Mouse (Mus musculus) midbrain, embryonic 14.5 days (tissue): ENCODE results near the gene Myo16. TPM values are rescaled to one million over a fixed set of nuclear protein-coding genes. Genes with fewer than 3 reads are reported as not detected.
A peak's percentile ranks its signal among the peaks of the same experiment; 100 is the strongest.

ENCODE experiments used
- ATAC-seq: fragments of 200-750 bp; cut with Nextera tagmentation; 2 replicates; pipeline ENCODE4 v1.8.0; 2017; ENCODE audit warnings: moderate number of reproducible peaks, moderate library complexity; ENCODE audit not compliant: low FRiP score, low TSS enrichment
- DNase-seq: peaks from one replicate; pipeline ENCODE4 v3.0.0-alpha.2; 2015
- H3K27ac ChIP-seq: fragments of 300-500 bp; sonication (generic); replicated peaks from 2 replicates; pipeline ENCODE4 v1.5.1; 2014; ENCODE audit warnings: mild to moderate bottlenecking, low read depth, low read length, moderate library complexity
- H3K27me3 ChIP-seq: fragments of 300-500 bp; sonication (generic); 2 replicates; pipeline ENCODE4 v1.6.1; 2014; ENCODE audit warnings: low read length, control low read depth, mixed read lengths; ENCODE audit not compliant: control insufficient read depth, insufficient read depth
- H3K36me3 ChIP-seq: fragments of 300-500 bp; sonication (generic); 2 replicates; pipeline ENCODE4 v1.6.1; 2014; ENCODE audit warnings: low read length, control low read depth; ENCODE audit not compliant: control insufficient read depth, insufficient read depth
- H3K4me1 ChIP-seq: fragments of 300-500 bp; sonication (generic); 2 replicates; pipeline ENCODE4 v1.6.1; 2014; ENCODE audit warnings: mild to moderate bottlenecking, antibody characterized with exemption, low read length, control low read depth; ENCODE audit not compliant: control insufficient read depth, insufficient read depth
- H3K4me2 ChIP-seq: fragments of 300-500 bp; sonication (generic); 2 replicates; pipeline ENCODE4 v1.6.1; 2014; ENCODE audit warnings: mild to moderate bottlenecking, low read length, moderate library complexity
- H3K4me3 ChIP-seq: fragments of 300-500 bp; sonication (generic); replicated peaks from 2 replicates; pipeline ENCODE4 v1.5.1; 2014; ENCODE audit warnings: low read depth, low read length
- H3K9ac ChIP-seq: fragments of 300-500 bp; sonication (generic); replicated peaks from 2 replicates; pipeline ENCODE4 v1.6.1; 2014; ENCODE audit warnings: mild to moderate bottlenecking, low read length, moderate library complexity
- H3K9me3 ChIP-seq: fragments of 300-500 bp; sonication (generic); 2 replicates; pipeline ENCODE4 v1.6.1; 2016; ENCODE audit warnings: low read length, control low read depth, mixed read lengths; ENCODE audit not compliant: control insufficient read depth
- WGBS: fragments of 180-500 bp; shearing (Covaris S2); extraction: QIAGEN DNeasy Blood & Tissue Kit; methylation state at CpG from one replicate; pipeline ENCODE4 v1.1.7; 2014; 5-methylcytosine and 5-hydroxymethylcytosine counted together
- polyA plus RNA-seq: library from polyadenylated mRNA; unstranded; fragments of >200 nt; fragmentation: Nextera tagmentation; extraction: Ambion mirVana; gene quantifications from 2 replicates; pipeline ENCODE4 v1.2.1, GENCODE M21; 2014

The Myo16 gene
- polyA plus RNA-seq, 1 experiment from 2014 or later = 6.1 TPM

DNA sequence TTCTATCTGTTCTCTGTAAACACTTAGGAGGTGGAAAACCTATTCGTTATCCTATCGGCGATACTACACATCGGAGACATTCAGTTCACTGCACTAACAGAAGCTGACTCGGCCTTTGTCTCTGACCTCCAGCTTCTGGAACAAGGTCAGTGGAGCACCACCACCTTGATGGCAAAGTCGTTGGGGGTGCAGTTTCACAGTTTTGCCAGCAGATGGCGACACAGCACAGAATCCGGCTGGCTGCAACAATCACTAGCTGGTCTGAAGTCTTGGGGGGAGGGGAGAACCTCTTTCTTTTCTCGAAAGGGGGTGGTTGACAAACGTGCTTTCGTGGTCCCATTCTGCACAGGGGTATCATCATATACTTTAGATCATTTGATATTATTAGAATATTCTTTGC lies 285.1 kb downstream of the Myo16 start:
- H3K4me2 ChIP-seq = no peak overlapping the region
- 0 out of 2 replicates have a peak, but pooled peaks cover 9% of the 10 kb centered on the region for H3K4me1 ChIP-seq
- H3K36me3 ChIP-seq = no peaks in the 10 kb centered on the region
- H3K9ac ChIP-seq = no peak overlapping the region
- no peaks in the 10 kb centered on the region for H3K9me3 ChIP-seq
- ATAC-seq = peak; percentile 37; the same call in 1 of the 2 replicates
- no peak overlapping the region for H3K27ac ChIP-seq
- no peaks in the 10 kb centered on the region for H3K27me3 ChIP-seq
- 15% methylated on average over 11 of the region's 11 CpGs for WGBS
- DNase-seq = peak; percentile 90
- no peak overlapping the region for H3K4me3 ChIP-seq

DNA sequence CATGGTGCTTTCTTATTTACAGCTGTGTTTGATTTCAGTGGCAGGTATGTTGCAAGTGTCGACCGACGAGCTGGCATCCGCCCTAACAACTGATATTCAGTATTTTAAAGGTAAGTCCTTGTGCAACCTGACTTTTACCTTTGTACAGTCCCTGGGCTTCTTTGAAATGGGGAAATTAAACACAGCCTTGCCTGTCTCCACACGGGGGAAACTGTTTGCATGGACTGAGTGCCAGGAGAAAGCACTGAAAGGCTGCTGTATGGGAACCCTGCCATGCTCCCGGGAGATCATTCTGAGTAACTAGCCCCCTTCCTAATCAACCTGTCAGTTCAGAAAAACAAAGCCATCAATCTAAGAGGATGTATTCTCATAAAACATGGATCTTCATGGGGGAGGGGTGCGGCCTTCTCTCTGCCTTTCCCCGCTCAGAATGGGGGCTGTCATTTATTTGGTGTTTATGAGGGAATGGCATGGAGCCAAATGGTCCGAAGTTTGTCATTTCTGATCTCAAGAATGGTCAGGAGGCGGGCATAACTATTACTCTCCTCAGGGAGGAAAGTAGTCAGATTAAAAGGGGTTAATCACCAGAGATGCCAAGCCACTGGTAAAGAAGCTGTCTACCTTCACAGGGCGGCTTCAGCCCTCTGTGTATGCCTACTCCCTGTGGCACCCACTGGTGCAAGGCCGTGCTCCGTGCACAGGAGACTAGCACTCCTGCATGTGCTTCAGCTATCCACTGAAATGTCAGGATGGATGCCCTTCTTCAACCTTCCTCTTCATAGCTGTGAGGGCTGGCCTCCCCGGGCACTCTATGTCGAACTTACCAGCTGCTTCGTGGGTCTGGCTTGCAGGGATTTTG lies 286.1 kb downstream of the Myo16 start:
- Histone ChIP-seq H3K27me3 (no peaks in the 10 kb centered on the region), H3K4me2 (no peak overlapping the region), H3K27ac (no peak overlapping the region), H3K9me3 (no peaks in the 10 kb centered on the region), H3K9ac (no peak overlapping the region), H3K4me1 (0 out of 2 replicates have a peak, but pooled peaks cover 9% of the 10 kb centered on the region), H3K36me3 (no peaks in the 10 kb centered on the region), H3K4me3 (no peak overlapping the region)
- 68% methylated on average over 16 of the region's 16 CpGs for WGBS
- ATAC-seq = no peak
- DNase-seq = peak; percentile 37

DNA sequence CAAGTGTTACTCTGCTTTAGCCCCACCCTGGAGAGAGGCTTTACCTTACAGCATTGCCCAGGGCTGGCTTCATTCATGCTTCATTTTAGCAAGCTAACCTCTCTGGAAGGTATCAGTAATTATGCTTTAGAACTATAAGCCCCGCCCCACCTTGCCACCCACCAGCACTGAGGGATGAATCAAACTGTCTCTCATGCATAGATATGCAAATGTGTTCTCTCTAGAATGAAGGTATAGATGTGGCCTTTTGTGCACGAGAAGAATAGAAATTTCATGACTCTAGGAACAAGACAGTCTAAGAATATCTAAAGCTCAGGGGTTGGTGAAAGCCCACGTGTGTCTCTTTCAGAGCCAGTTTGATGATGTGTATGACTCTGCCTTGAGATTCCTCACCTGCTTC lies 288.9 kb downstream of the Myo16 start:
- H3K9ac ChIP-seq = no peak overlapping the region
- 0 out of 2 replicates have a peak, but pooled peaks cover 9% of the 10 kb centered on the region for H3K4me1 ChIP-seq
- no peak for DNase-seq
- WGBS = 28% methylated on average over 3 of the region's 3 CpGs
- H3K9me3 ChIP-seq = no peaks in the 10 kb centered on the region
- H3K4me2 ChIP-seq = no peak overlapping the region
- H3K4me3 ChIP-seq = no peak overlapping the region
- H3K36me3 ChIP-seq = no peaks in the 10 kb centered on the region
- no peak for ATAC-seq
- no peak overlapping the region for H3K27ac ChIP-seq
- no peaks in the 10 kb centered on the region for H3K27me3 ChIP-seq

DNA sequence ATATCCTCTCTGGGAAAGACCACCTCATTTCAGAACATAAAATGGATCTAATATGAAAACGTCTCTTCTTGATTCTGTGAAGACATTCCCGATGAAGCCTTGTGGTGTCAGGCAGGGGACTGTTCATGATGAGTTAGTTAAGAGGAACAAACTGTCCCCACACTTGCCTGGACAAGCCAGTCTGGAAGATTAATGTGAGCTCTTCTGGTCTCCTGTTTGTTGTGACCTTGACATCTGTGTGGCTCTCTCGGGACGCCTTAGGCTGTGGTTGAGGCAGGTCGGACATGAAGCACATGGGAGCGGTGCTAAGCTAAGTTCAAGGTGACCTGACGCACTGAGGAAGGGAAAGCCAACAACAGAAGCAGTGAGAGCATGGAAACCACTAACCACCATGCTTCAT lies 291.3 kb downstream of the Myo16 start:
- Histone ChIP-seq H3K4me1 (0 out of 2 replicates have a peak, but pooled peaks cover 4% of the 10 kb centered on the region), H3K36me3 (no peaks in the 10 kb centered on the region), H3K27ac (no peak overlapping the region), H3K9me3 (no peaks in the 10 kb centered on the region), H3K27me3 (no peaks in the 10 kb centered on the region), H3K9ac (no peak overlapping the region), H3K4me3 (no peak overlapping the region), H3K4me2 (no peak overlapping the region)
- no peak for DNase-seq
- WGBS = 91% methylated on average over 7 of the region's 7 CpGs
- ATAC-seq = no peak

DNA sequence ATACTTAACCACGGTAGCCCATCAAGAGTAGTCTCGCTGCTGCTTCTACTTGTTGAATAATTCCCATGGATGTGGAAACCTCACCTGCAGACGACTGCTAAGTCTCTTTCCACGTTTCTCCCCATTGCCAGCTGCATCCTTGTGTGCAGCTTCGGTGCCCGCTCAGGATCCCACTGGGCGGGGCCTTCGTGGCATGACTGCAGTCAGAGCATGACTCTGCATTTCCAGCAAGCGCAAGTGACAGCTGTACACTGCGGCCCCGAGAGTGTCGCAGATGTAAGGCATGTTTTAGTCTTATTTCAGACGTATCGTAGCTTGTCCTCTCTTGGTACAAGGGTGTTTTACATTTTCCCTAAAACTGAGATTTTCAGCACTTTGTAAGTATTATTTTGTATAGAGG lies 294.8 kb downstream of the Myo16 start:
- Histone ChIP-seq H3K4me3 (no peak overlapping the region), H3K36me3 (no peaks in the 10 kb centered on the region), H3K9ac (no peak overlapping the region), H3K27me3 (no peaks in the 10 kb centered on the region), H3K4me2 (no peak overlapping the region), H3K27ac (no peak overlapping the region), H3K9me3 (no peaks in the 10 kb centered on the region), H3K4me1 (no peaks in the 10 kb centered on the region)
- ATAC-seq = no peak
- 81% methylated on average over 14 of the region's 14 CpGs for WGBS
- no peak for DNase-seq

DNA sequence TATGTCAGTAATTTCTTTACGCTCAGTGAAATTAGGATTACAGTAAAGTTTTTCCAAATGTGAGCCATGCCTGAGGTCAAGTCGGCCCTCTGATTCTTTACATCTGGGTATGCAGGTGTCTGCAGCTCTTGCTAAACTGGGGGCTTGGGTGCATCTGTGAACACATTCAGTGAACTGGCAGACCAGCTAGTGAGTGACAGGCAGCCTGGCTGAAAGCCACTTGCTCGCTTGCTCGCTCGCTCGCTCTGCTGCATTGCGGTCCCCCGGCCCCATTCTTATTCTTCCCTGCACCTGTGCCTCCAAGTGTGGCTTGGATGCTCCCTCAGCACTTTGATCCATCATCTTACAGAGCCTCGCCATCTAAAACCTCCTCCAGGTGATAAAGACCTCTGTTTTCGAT lies 299.3 kb downstream of the Myo16 start:
- no peaks in the 10 kb centered on the region for H3K36me3 ChIP-seq
- no peaks in the 10 kb centered on the region for H3K4me1 ChIP-seq
- DNase-seq (peak; percentile 63), ATAC-seq (no peak)
- H3K9ac ChIP-seq = no peak overlapping the region
- H3K4me2 ChIP-seq = no peak overlapping the region
- H3K4me3 ChIP-seq = no peak overlapping the region
- 46% methylated on average over 10 of the region's 10 CpGs for WGBS
- no peaks in the 10 kb centered on the region for H3K9me3 ChIP-seq
- H3K27ac ChIP-seq = no peak overlapping the region
- no peaks in the 10 kb centered on the region for H3K27me3 ChIP-seq

DNA sequence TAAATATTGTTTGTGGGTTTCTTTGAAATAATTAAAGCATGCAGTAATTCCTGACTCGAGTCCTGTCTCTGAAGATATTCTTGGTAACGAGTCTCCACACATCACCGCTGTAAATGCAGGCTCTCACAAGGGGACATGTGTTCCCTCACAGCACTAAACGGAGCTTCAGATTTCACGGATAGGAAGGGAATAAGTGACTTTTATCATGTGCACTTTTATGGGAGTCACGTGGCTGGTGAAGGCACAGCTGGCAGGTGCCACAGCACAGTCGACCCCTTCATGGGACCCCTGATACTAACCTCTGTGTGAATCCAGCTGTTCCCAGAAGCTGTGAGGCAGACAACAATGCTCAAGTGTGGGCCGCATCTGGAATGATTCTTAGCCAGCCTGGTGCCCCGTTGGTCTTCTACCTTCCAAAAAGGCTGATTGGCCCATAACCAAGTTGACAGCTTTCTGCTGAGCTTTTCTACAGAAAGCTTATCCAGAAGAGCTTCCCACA lies 304.5 kb downstream of the Myo16 start:
- no peak overlapping the region for H3K9ac ChIP-seq
- no peak for ATAC-seq
- H3K27ac ChIP-seq = no peak overlapping the region
- no peak overlapping the region for H3K4me3 ChIP-seq
- no peaks in the 10 kb centered on the region for H3K27me3 ChIP-seq
- 81% methylated on average over 9 of the region's 9 CpGs for WGBS
- no peaks in the 10 kb centered on the region for H3K4me1 ChIP-seq
- DNase-seq = no peak
- H3K9me3 ChIP-seq = no peaks in the 10 kb centered on the region
- no peaks in the 10 kb centered on the region for H3K36me3 ChIP-seq
- H3K4me2 ChIP-seq = no peak overlapping the region

DNA sequence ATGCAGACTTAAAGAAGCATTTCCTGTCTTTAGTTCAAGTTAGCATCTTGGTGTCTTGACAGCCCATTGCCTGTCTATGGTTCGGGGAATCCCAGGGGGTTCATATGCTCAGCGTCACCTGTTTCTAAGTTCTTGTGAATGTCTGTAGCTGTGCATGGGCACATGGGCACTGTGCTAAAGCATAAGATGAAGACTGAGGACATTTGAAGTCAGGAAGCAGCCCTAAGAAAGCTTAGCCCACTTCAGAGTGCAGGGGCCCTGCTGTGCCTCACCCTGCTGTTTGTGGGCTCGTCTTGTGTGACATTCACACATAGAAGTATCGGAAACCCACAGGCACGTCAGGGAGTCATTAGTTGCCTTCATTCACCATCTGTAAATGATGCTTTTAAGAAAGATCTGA lies 308.6 kb downstream of the Myo16 start:
- Histone ChIP-seq H3K4me2 (no peak overlapping the region), H3K4me1 (no peaks in the 10 kb centered on the region), H3K36me3 (no peaks in the 10 kb centered on the region), H3K9me3 (no peaks in the 10 kb centered on the region), H3K27ac (no peak overlapping the region), H3K9ac (no peak overlapping the region), H3K27me3 (no peaks in the 10 kb centered on the region), H3K4me3 (no peak overlapping the region)
- ATAC-seq = no peak
- DNase-seq = no peak
- WGBS = 78% methylated on average over 5 of the region's 5 CpGs

DNA sequence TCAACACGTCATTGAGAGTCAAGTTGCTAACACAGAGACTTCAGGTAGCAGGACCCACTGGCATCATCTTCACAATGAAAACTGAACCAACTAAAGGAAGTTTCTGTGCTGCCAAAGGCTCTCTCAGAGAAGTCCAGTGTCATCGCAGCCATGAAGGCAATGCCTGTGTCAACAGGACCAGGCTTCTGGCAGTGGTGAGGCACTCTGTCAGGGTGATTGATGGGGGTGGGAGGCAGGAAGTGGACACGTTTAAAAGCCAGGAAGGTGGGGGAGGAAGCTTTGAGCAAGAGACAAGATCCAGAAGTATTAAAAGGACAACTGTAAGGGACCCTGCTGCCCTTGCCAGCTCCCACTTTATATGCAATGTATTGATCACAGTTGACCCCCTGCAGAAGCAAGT lies 314.8 kb downstream of the Myo16 start:
- 85% methylated on average over 3 of the region's 3 CpGs for WGBS
- ATAC-seq = no peak

More for the DNA sequence above, 314.8 kb downstream of the Myo16 start:
- no peaks in the 10 kb centered on the region for H3K4me1 ChIP-seq
- H3K4me3 ChIP-seq = no peak overlapping the region
- no peaks in the 10 kb centered on the region for H3K36me3 ChIP-seq
- no peaks in the 10 kb centered on the region for H3K9me3 ChIP-seq
- H3K27me3 ChIP-seq = no peaks in the 10 kb centered on the region
- no peak overlapping the region for H3K4me2 ChIP-seq
- DNase-seq = no peak
- no peak overlapping the region for H3K27ac ChIP-seq
- H3K9ac ChIP-seq = no peak overlapping the region
